Mouse (Mus musculus): ENCODE measurements around the gene Kremen2. TPM values are rescaled to one million over a fixed set of nuclear protein-coding genes. Genes with fewer than 3 reads are reported as not detected.
"Not testable (repeated sequence)": the region's sequence is repeated elsewhere in the genome, so short reads cannot be mapped to it uniquely, and the experiment has no call there.

The Kremen2 gene
- total and polyA plus RNA-seq, 2 experiments = 0.06 TPM; not detected in 1

DNA sequence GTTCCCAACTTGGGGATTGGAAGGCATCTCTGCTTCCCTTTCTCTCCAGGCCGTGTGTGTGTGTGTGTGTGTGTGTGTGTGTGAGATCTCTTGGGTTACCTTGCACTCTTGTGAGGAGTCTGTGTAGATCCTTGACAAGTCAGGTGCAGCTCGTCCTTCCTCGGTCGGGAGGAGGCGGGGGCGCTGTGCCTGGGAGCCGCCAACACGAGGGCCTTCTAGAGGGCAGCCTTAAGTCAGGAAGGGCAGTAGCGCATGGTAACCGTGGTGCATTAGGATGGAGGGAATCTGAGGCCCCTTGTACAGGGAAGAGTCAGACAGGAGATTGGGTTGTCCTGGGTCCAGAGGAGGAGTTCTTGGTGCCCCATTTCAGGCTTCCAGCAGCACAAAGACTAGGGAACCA is 30.6 kb upstream of the Kremen2 start:
- TF ChIP-seq POLR2A (IDR thresholded peaks at IDR 0.05; ENCODE audit: extremely low read depth, insufficient read depth, low read length) (no peak), CTCF (IDR thresholded peaks at IDR 0.05; ENCODE audit: low read depth, low read length) (no peak)
- Histone ChIP-seq H3K4me1 (ENCODE audit: control insufficient read depth, insufficient read depth, low read length) (no peaks in the 10 kb centered on the region), H3K27ac (replicated peaks; ENCODE audit: insufficient read depth, low read depth, low read length) (no peak overlapping the region), H3K9ac (ENCODE audit: low read depth, low read length) (no peak overlapping the region), H3K79me2 (ENCODE audit: control insufficient read depth, insufficient read depth, low read length) (no peaks in the 10 kb centered on the region), H3K36me3 (ENCODE audit: control insufficient read depth, insufficient read depth, low read length) (no peaks in the 10 kb centered on the region), H3K27me3 (ENCODE audit: control insufficient read depth, insufficient read depth, low read length) (no peaks in the 10 kb centered on the region), H3K4me3 (ENCODE audit: insufficient read depth, low read depth, low read length) (no peak overlapping the region)
- no peak for DNase-seq (ENCODE audit: extremely low read depth, low read depth, low spot score)
- 91% methylated on average over 10 of the region's 10 CpGs for WGBS

DNA sequence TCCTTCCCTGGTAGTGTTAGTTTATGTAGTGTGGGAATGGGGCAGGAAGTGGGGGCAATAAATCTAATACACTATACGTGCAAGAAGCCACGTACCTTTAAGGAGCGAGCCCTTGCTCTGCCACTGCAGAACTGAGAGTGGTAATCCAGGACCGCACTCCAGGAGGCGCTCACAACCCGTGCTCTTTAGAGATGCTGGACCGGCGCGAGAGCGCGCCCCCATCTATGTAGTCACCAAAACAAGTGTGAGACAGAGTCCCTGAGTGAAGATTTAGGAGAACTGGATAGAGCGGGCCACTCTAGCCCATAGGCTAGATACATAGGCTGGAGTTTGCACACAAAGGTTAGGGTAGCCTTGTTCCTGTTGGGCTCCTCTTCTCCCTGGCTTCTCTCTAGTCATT is 28.5 kb upstream of the Kremen2 start:
- H3K4me1 ChIP-seq (ENCODE audit: control insufficient read depth, insufficient read depth, low read length) = peaks cover 4% of the 10 kb centered on the region; the same call in 1 of the 2 replicates
- peak; percentile 52 for DNase-seq (ENCODE audit: extremely low read depth, low read depth, low spot score)
- no peaks in the 10 kb centered on the region for H3K79me2 ChIP-seq (ENCODE audit: control insufficient read depth, insufficient read depth, low read length)
- no peaks in the 10 kb centered on the region for H3K36me3 ChIP-seq (ENCODE audit: control insufficient read depth, insufficient read depth, low read length)
- H3K27me3 ChIP-seq (ENCODE audit: control insufficient read depth, insufficient read depth, low read length) = no peaks in the 10 kb centered on the region
- H3K27ac ChIP-seq (replicated peaks; ENCODE audit: insufficient read depth, low read depth, low read length) = no peak overlapping the region
- TF ChIP-seq CTCF (IDR thresholded peaks at IDR 0.05; ENCODE audit: low read depth, low read length) (peak; percentile 95), POLR2A (IDR thresholded peaks at IDR 0.05; ENCODE audit: extremely low read depth, insufficient read depth, low read length) (no peak)
- H3K9ac ChIP-seq (ENCODE audit: low read depth, low read length) = no peak overlapping the region
- H3K4me3 ChIP-seq (ENCODE audit: insufficient read depth, low read depth, low read length) = no peak overlapping the region
- WGBS = 3% methylated on average over 12 of the region's 12 CpGs

DNA sequence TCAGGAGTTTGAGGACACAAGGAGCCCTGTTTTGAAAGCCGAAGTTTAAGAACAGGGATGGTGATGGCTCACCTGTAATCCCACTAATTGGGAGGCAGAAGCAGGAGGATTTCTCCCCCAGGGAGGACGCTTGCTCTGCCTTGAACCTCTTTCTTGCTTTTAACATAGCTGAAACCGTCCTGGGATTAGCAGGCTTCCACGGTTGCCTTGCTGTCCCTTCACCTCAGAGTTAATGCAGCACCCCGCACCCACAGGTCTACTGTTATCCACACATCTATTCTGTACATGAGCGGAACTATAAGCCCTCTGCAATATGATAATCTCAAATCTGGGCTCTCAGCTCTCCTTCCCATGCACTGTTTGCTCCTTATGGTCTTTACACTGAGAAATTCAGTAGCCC is 28.0 kb upstream of the Kremen2 start:
- peaks cover 4% of the 10 kb centered on the region; the same call in 1 of the 2 replicates for H3K4me1 ChIP-seq (ENCODE audit: control insufficient read depth, insufficient read depth, low read length)
- no peak overlapping the region for H3K27ac ChIP-seq (replicated peaks; ENCODE audit: insufficient read depth, low read depth, low read length)
- no peak overlapping the region for H3K4me3 ChIP-seq (ENCODE audit: insufficient read depth, low read depth, low read length)
- H3K27me3 ChIP-seq (ENCODE audit: control insufficient read depth, insufficient read depth, low read length) = no peaks in the 10 kb centered on the region
- TF ChIP-seq CTCF (IDR thresholded peaks at IDR 0.05; ENCODE audit: low read depth, low read length) (no peak), POLR2A (IDR thresholded peaks at IDR 0.05; ENCODE audit: extremely low read depth, insufficient read depth, low read length) (no peak)
- no peaks in the 10 kb centered on the region for H3K36me3 ChIP-seq (ENCODE audit: control insufficient read depth, insufficient read depth, low read length)
- no peak overlapping the region for H3K9ac ChIP-seq (ENCODE audit: low read depth, low read length)
- H3K79me2 ChIP-seq (ENCODE audit: control insufficient read depth, insufficient read depth, low read length) = no peaks in the 10 kb centered on the region
- no peak for DNase-seq (ENCODE audit: extremely low read depth, low read depth, low spot score)
- WGBS = 70% methylated on average over 6 of the region's 6 CpGs

DNA sequence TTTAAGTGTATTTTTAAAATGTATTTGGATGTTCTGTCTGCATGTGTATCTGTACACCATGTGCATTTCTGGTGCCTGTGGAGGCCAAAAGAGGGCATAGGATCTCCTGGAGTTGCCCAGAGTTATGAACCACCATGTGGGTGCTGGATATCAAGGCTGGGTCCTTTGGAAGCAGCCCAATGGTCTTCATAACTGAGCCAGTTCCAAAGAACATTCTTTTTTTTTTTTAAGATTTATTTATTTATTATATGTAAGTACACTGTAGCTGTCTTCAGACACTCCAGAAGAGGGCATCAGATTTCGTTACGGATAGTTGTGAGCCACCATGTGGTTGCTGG is 26.6 kb upstream of the Kremen2 start:
- DNase-seq (ENCODE audit: extremely low read depth, low read depth, low spot score); H3K27me3 ChIP-seq (ENCODE audit: control insufficient read depth, insufficient read depth, low read length); H3K36me3 ChIP-seq (ENCODE audit: control insufficient read depth, insufficient read depth, low read length); H3K27ac ChIP-seq (replicated peaks; ENCODE audit: insufficient read depth, low read depth, low read length); H3K9ac ChIP-seq (ENCODE audit: low read depth, low read length); H3K4me3 ChIP-seq (ENCODE audit: insufficient read depth, low read depth, low read length); H3K79me2 ChIP-seq (ENCODE audit: control insufficient read depth, insufficient read depth, low read length); H3K4me1 ChIP-seq (ENCODE audit: control insufficient read depth, insufficient read depth, low read length): not testable (repeated sequence)
- 63% methylated on average over 2 of the region's 2 CpGs for WGBS

DNA sequence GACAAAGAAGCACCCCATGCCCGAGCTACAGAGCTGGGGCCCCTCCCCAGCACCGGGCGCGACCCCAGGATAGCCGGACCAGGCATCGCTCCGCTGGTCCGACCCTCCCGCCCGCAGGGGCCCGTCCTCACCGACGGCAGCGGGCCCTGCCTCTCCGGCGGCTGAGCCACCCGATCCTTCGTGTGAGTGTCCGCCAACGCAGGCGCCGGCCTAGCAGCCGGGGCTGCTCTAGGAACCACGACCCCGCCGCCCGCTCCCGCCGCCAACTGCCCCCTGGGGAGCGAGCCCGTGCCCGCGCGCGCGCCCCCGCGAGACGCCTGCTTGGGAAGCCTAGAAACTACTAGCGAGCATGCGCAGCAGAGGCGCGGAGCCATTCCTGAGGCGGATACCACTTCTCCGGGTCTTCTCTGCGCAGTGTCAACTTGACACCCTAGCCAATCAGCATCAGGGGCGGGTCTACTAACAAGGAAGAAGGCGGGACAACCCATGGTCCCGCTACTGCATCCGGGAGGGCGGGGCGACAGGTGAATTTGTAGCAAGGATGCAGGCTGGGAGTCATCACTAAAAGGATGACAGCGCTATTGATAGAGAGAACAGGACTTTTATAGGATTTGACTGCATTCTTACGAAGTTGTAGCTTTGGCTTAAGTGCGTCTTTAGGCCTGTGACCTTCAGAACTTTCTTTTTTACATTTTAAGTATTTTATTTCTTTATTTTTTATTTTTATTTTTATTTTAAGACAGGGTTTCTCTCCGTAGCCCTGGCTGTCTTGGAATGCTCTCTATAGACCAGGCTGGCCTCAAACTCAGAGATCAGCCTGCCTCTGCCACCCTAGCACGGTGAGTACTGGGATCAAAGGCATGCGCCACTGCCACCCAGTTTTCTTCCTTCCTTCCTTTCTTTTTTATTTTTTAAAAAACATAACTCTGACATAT is 25.9 kb upstream of the Kremen2 start, which contains the start of gene Flywch1:
TSS of gene Flywch1 (minus strand) at position 319 of the 935 bp plus-strand sequence.
- DNase-seq (ENCODE audit: extremely low read depth, low read depth, low spot score) = peak; percentile 96
- peak; percentile 54; the same call in 1 of the 2 replicates for TF ChIP-seq POLR2A (IDR thresholded peaks at IDR 0.05; ENCODE audit: extremely low read depth, insufficient read depth, low read length)
- no peak for TF ChIP-seq CTCF (IDR thresholded peaks at IDR 0.05; ENCODE audit: low read depth, low read length)
- no peaks in the 10 kb centered on the region for H3K79me2 ChIP-seq (ENCODE audit: control insufficient read depth, insufficient read depth, low read length)
- no peaks in the 10 kb centered on the region for H3K27me3 ChIP-seq (ENCODE audit: control insufficient read depth, insufficient read depth, low read length)
- peak within 1 kb of the TSS; percentile 83 for H3K4me3 ChIP-seq (ENCODE audit: insufficient read depth, low read depth, low read length)
- WGBS = 4% methylated on average over 58 of the region's 58 CpGs
- H3K36me3 ChIP-seq (ENCODE audit: control insufficient read depth, insufficient read depth, low read length) = no peaks in the 10 kb centered on the region
- peaks cover 4% of the 10 kb centered on the region; the same call in 1 of the 2 replicates for H3K4me1 ChIP-seq (ENCODE audit: control insufficient read depth, insufficient read depth, low read length)
- H3K27ac ChIP-seq (replicated peaks; ENCODE audit: insufficient read depth, low read depth, low read length) = peak within 1 kb of the TSS; percentile 26
- peak within 1 kb of the TSS; percentile 90 for H3K9ac ChIP-seq (ENCODE audit: low read depth, low read length)

DNA sequence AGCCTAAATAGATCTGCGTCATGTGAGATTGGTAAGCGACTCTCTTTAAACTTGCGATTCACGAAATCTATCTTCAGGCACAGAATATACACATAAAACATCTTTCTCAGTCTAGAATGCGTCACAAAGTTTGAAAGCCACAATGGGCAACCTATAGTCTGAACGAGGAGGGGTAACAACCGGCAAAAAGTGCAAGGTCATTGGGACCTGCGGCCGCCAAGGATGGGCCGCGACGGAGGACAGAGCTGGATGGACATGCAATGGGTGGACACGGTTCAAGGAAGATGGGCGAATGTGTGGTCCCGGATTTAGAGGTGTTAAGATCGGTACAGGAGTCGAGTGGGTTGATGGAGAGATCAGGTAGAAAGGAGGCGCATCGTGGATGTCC is 25.3 kb upstream of the Kremen2 start:
- Histone ChIP-seq H3K36me3 (ENCODE audit: control insufficient read depth, insufficient read depth, low read length) (no peaks in the 10 kb centered on the region), H3K79me2 (ENCODE audit: control insufficient read depth, insufficient read depth, low read length) (no peaks in the 10 kb centered on the region), H3K27ac (replicated peaks; ENCODE audit: insufficient read depth, low read depth, low read length) (peak overlapping the region; percentile 26; the same call in 1 of the 2 replicates), H3K9ac (ENCODE audit: low read depth, low read length) (peak overlapping the region; percentile 90), H3K4me3 (ENCODE audit: insufficient read depth, low read depth, low read length) (peak overlapping the region; percentile 83), H3K27me3 (ENCODE audit: control insufficient read depth, insufficient read depth, low read length) (no peaks in the 10 kb centered on the region), H3K4me1 (ENCODE audit: control insufficient read depth, insufficient read depth, low read length) (peaks cover 4% of the 10 kb centered on the region; the same call in 1 of the 2 replicates)
- TF ChIP-seq CTCF (IDR thresholded peaks at IDR 0.05; ENCODE audit: low read depth, low read length) = no peak
- TF ChIP-seq POLR2A (IDR thresholded peaks at IDR 0.05; ENCODE audit: extremely low read depth, insufficient read depth, low read length) = no peak
- WGBS = 4% methylated on average over 19 of the region's 19 CpGs
- no peak for DNase-seq (ENCODE audit: extremely low read depth, low read depth, low spot score)

Measured in liver, adult 2 months (tissue).